Mouse (Mus musculus): ENCODE measurements around the gene Zfp108. TPM values are rescaled to one million over a fixed set of nuclear protein-coding genes. Genes with fewer than 3 reads are reported as not detected.

The Zfp108 gene
- total and polyA plus RNA-seq, 3 experiments = 0.35 to 3.7 (median 2.2) TPM

- DNase-seq = no peak
Measured at GRCm38 (mm10) chr7:24286090-24286489, 31.5 kb downstream of the Zfp108 start.

- no peak for DNase-seq
Measured at GRCm38 (mm10) chr7:24286916-24287315, 32.3 kb downstream of the Zfp108 start.

GRCm38 (mm10) chr7:24287670-24288069, 33.1 kb downstream of the Zfp108 start:
- DNase-seq = no peak

DNA sequence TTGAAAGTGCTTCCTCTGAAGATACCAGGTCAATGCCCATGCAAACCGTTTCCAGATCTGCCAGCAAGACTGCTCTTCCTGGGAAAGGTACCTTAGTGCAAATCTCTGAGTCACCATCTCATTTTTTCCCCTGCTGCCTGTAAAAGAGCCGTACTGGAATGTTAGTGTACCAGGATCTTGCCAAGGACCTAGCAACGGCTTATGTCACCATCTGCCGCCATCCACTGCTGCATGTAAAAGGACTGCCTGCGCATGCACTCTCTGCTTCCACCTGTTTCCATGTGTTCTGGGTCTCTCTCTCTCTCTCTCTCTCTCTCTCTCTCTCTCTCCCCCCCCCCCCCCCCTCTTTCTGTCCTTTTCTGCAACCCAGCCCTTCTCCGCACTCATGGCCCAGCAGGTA, 33.9 kb downstream of the Zfp108 start:
- no peak for DNase-seq

DNA sequence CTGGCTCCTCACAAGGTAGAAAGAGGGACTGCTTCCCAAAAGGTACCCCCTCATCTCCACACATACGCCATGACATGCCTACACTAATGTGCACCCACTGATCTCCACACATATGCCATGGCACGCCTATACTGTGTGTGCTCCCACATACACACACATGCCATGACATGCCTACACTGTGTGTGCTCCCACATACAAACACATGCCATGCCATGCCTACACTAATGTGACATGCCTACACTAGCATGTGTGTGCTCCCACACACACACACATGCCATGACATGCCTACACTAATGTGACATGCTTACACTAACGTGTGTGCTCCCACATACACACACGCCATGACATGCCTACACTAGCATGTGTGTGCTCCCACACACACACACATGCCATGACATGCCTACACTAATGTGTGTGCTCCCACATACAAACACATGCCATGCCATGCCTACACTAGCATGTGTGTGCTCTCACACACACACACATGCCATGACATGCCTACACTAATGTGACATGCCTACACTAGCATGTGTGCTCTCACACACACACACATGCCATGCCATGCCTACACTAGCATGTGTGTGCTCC, 35.6 kb downstream of the Zfp108 start:
- no peak for DNase-seq

GRCm38 (mm10) chr7:24291387-24292090, 36.9 kb downstream of the Zfp108 start:
- DNase-seq = no peak

GRCm38 (mm10) chr7:24293061-24293851, 38.7 kb downstream of the Zfp108 start:
- no peak for DNase-seq

DNA sequence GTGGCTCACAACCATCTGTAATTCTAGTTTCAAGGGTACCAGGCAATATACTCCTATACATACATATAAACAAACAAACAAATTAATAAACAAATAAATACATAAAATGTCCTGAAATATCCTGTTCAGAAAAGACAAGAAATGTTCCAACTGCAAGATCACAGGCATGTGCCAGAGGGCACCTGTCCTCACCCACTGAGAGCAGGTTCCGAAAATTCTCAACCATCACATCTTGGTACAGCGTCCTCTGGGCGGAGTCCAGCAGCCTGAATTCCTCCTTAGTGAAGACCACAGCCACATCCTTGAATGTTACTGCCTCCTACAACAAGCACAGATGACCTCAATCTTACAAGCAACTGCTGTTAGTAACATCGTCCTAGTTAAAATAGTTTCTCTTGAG, 40.2 kb downstream of the Zfp108 start:
- no peak for DNase-seq

DNA sequence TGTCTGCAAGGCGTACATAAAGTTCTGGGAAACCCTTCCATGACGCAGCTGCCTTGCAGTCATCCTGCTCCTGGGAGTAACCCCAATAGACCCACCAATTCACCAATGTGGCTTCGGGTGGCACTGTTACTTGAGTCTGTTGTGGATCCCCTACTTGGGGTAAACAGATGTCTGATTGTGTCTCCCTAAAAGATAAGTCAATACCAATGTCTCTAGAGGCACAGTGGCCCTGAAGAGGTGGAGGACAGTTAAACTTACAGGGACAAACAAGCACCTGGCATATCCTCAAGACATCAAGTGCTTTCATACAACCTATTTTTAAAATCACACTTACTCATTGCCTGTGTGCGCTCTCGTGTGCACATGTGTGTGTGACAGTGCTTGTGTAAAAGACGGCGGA, 40.8 kb downstream of the Zfp108 start:
- DNase-seq = no peak

GRCm38 (mm10) chr7:24296386-24296785, 41.8 kb downstream of the Zfp108 start:
- no peak for DNase-seq

GRCm38 (mm10) chr7:24297361-24298095, 42.9 kb downstream of the Zfp108 start:
- DNase-seq = no peak

- DNase-seq = peak; percentile 15
Measured at GRCm38 (mm10) chr7:24298635-24298972, 44.0 kb downstream of the Zfp108 start.

GRCm38 (mm10) chr7:24298973-24299708, 44.5 kb downstream of the Zfp108 start:
- peak; percentile 85 for DNase-seq

DNA sequence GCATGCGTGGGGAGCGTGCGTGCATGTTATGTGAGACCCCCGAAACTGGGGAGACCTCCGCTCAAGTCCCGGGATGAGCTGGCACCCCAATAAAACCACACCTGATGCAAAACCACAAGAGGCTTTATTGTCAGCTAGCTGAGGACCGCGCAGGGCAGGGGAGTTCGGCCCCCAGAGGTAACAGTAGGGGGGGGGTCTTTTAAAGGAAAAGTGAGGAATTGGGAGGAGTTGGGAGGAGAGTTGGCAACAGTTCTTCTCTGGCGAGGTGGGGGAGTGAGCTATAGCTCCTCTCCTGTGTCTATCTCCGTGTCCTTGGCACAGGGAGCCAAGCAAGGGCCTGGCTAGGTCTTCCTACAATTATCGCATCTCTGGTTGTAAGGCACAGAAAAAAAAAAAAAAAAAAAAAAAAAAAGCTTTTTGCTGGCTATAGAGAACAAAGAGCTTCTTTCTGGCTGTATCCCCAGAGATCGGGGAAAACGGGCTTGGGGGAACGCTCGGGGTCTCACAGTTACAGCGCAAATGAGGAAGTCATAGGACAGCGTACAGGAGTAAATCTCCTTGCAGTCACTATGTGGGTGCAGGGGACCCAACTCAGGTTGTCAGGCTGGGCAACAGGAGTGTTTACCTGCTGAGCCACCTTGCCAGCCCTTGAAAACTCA, 45.4 kb downstream of the Zfp108 start:
- DNase-seq = peak; percentile 18

DNA sequence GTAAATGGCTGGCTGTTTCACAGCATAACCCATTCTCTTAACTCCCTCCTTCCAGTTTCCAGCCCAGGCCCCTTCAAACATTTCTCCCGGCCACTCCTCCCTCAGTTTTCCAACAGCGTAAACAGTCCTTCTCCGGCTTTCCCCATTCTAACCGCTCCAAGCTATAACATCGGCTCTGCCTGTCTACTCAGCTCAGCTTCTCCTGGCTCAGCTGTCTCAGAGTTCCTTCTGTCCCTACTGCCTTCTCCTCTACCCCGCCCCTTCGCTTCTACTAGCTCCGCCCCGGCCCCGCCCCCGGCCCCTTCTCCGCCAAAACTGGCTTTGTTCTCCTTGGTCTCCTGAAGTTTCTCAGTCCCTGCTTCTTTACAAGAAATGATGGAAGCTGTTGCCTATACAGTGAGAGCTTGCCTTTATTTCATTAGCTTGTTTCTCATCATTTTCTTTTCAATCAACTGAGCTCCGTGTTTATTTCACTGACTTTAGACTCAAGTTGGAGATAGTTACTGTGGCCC, 46.2 kb downstream of the Zfp108 start, which contains the start of gene Zfp61:
Gene Zfp61 (minus strand): TSS at position 462 of the 512 bp plus-strand sequence.
- peak; percentile 61 for DNase-seq

Other genes with a start within 250 kb of the Zfp108 start
- not detected for gene Vmn1r183, start 201.5 kb upstream of the Zfp108 start, total RNA-seq (2021)
- not detected in 2 replicates for gene Vmn1r183, start 201.5 kb upstream of the Zfp108 start, polyA plus RNA-seq (2012; rRNA removed)
- gene Zfp180, start 172.9 kb upstream of the Zfp108 start, total RNA-seq (2021) = 10 to 100 TPM; 21.7 to 26.3 TPM
- gene Zfp180, start 172.9 kb upstream of the Zfp108 start, polyA plus RNA-seq (2012; rRNA removed) = 11.3 and 17.9 TPM in 2 replicates
- 1 to 10 TPM; 3.1 to 4.1 TPM for gene Zfp112, start 142.5 kb upstream of the Zfp108 start, total RNA-seq (2021)
- 1.8 and 2.2 TPM in 2 replicates for gene Zfp112, start 142.5 kb upstream of the Zfp108 start, polyA plus RNA-seq (2012; rRNA removed)
- 1 to 10 TPM; 9.4 to 9.7 TPM for gene Zfp235, start 120.6 kb upstream of the Zfp108 start, total RNA-seq (2021)
- gene Zfp235, start 120.6 kb upstream of the Zfp108 start, polyA plus RNA-seq (2012; rRNA removed) = 2.6 and 4.2 TPM in 2 replicates
- under 1 TPM; 0.37 to 0.38 TPM for gene Zfp114, start 79.7 kb upstream of the Zfp108 start, total RNA-seq (2021)
- gene Zfp114, start 79.7 kb upstream of the Zfp108 start, polyA plus RNA-seq (2012; rRNA removed) = 0.04 and 0.08 TPM in 2 replicates
- 1 to 10 TPM; 6.6 to 9.4 TPM for gene Zfp111, start 43.4 kb upstream of the Zfp108 start, total RNA-seq (2021)
- 0.58 and 0.70 TPM in 2 replicates for gene Zfp111, start 43.4 kb upstream of the Zfp108 start, polyA plus RNA-seq (2012; rRNA removed)
- 1 to 10 TPM; 4.1 to 4.3 TPM for gene Zfp109, start 17.2 kb upstream of the Zfp108 start, total RNA-seq (2021)
- 0.54 and 0.65 TPM in 2 replicates for gene Zfp109, start 17.2 kb upstream of the Zfp108 start, polyA plus RNA-seq (2012; rRNA removed)
- 1 to 10 TPM; 4.1 to 4.3 TPM for gene Zfp93, start 15.6 kb downstream of the Zfp108 start, total RNA-seq (2021)
- gene Zfp93, start 15.6 kb downstream of the Zfp108 start, polyA plus RNA-seq (2012; rRNA removed) = 1.1 and 1.3 TPM in 2 replicates
- 1 to 10 TPM; 7.0 to 9.6 TPM for gene Zfp61, start 46.4 kb downstream of the Zfp108 start, total RNA-seq (2021)
- gene Zfp61, start 46.4 kb downstream of the Zfp108 start, polyA plus RNA-seq (2012; rRNA removed) = 2.0 and 2.6 TPM in 2 replicates
- 1 to 10 TPM; 3.1 to 5.5 TPM for gene Zfp94, start 61.9 kb downstream of the Zfp108 start, total RNA-seq (2021)
- gene Zfp94, start 61.9 kb downstream of the Zfp108 start, polyA plus RNA-seq (2012; rRNA removed) = 4.3 and 4.6 TPM in 2 replicates
- gene Tescl, start 79.1 kb downstream of the Zfp108 start, total RNA-seq (2021) = 1 to 10 TPM in 1 of 2 experiments, under 1 TPM in 1; 0.58 to 1.2 TPM
- 1.2 and 1.8 TPM in 2 replicates for gene Tescl, start 79.1 kb downstream of the Zfp108 start, polyA plus RNA-seq (2012; rRNA removed)
- gene Lypd5, start 94.4 kb downstream of the Zfp108 start, total RNA-seq (2021) = not detected
- gene Lypd5, start 94.4 kb downstream of the Zfp108 start, polyA plus RNA-seq (2012; rRNA removed) = not detected in 2 replicates
- under 1 TPM; 0.37 to 0.97 TPM for gene Kcnn4, start 115.5 kb downstream of the Zfp108 start, total RNA-seq (2021)
- 2.1 and 3.0 TPM in 2 replicates for gene Kcnn4, start 115.5 kb downstream of the Zfp108 start, polyA plus RNA-seq (2012; rRNA removed)
- 10 to 100 TPM; 19.7 to 20.2 TPM for gene Smg9, start 144.8 kb downstream of the Zfp108 start, total RNA-seq (2021)
- 45.8 and 46.0 TPM in 2 replicates for gene Smg9, start 144.8 kb downstream of the Zfp108 start, polyA plus RNA-seq (2012; rRNA removed)
- gene Irgc1, start 197.5 kb downstream of the Zfp108 start, total RNA-seq (2021) = not detected
- 0.19 TPM in 1 of 2 replicates, not detected in the other for gene Irgc1, start 197.5 kb downstream of the Zfp108 start, polyA plus RNA-seq (2012; rRNA removed)
- 10 to 100 TPM in 1 of 2 experiments, 1 to 10 TPM in 1; 9.5 to 10.8 TPM for gene Plaur, start 207.7 kb downstream of the Zfp108 start, total RNA-seq (2021)
- gene Plaur, start 207.7 kb downstream of the Zfp108 start, polyA plus RNA-seq (2012; rRNA removed) = 15.5 and 18.0 TPM in 2 replicates
- gene Cadm4, start 227.2 kb downstream of the Zfp108 start, total RNA-seq (2021) = 1 to 10 TPM; 1.7 to 4.7 TPM
- 6.6 and 7.5 TPM in 2 replicates for gene Cadm4, start 227.2 kb downstream of the Zfp108 start, polyA plus RNA-seq (2012; rRNA removed)

Measured in adrenal gland, adult 2 months (tissue).